Mouse (Mus musculus) bone marrow macrophage, adult 2 months (primary cell): ENCODE measurements around the gene Cd6.

Experiments
- CTCF ChIP-seq: IDR thresholded peaks from 2 replicates; pipeline ENCODE4 v1.5.1; 2012; ENCODE audit warnings: low read depth, mild to moderate bottlenecking, low read length, moderate library complexity
- POLR2A ChIP-seq: IDR thresholded peaks from 2 replicates; pipeline ENCODE4 v1.6.1; 2012; ENCODE audit warnings: mild to moderate bottlenecking, low read depth, low read length, borderline replicate concordance

- TF ChIP-seq CTCF (no peak), POLR2A (no peak)
These were observed 39.5 kb upstream of the Cd6 start for GRCm38 (mm10) chr19:10869241-10869885.
